Mouse (Mus musculus) v-Abl transformed pro-B cells (cell line): ENCODE data around the gene Atp13a3.

Experiments used
- in situ Hi-C, 2 experiments: fragments of 400-800 bp; cut with MboI; formaldehyde crosslinking; loops; one replicate each; pipeline ENCODE4 v1.15.1; 2025; ENCODE audit not compliant: unreplicated experiment in 2 of 2

Atp13a3 gene

DNA sequence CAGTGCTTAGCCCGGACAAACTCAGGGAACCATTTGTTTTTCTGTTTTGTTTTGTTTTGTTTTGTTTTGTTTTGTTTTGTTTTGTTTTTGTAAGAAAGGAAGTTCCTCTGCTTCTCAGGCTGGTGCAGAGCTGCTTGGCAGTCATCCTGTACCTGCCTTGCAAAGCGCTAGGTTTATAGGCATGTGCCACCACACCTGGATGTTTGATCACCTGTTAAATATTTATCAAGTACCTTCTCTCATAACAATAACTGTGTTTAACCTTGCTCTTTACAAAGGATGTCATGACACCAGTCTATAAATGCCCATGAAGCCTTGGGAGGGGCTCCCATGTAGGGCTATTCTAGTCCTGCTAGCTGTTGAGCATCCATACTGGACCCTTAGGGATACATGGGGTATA, 10.9 kb upstream of the Atp13a3 start:
- in situ Hi-C loops = no loop called here

DNA sequence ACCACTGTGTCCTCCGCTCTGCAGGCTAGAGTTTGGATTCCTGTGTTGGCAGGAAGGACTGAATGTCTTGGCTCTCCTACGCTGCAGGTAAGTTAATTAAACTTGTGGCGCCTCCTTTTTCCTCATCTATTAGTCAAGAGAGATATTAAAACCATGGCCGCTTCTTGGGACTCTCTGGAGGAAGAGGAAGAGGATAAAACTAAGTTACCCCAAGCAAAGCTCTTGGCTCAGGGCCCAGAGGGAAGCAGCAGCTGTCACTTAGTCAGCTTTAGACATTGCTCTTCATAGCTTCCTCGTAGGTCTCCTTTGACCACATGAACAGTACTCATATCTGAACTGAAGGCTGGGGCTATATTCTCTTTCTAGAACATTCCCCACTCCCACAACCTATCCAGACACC, 10.5 kb upstream of the Atp13a3 start:
- in situ Hi-C loops = no loop called here

DNA sequence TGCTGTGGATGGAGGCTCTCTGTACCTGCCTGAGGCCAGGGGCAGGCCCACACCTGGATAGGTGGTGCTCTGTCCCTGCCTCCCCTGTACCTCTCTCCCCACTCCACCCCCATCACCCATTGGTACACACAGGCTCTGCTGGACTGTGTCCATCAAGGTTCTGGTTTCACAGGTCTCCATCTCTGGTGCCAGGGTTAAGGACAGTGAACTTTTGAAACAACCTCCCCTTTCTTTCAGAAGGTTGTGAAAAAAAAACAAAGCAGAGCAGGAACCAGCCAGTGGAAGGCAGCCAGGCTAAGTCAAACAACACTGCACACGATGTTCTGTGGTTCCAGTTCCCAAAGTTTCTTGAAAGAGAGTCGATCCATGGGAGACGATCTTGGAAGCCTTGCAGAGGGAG, 6.9 kb upstream of the Atp13a3 start:
- in situ Hi-C loops = no loop called here

DNA sequence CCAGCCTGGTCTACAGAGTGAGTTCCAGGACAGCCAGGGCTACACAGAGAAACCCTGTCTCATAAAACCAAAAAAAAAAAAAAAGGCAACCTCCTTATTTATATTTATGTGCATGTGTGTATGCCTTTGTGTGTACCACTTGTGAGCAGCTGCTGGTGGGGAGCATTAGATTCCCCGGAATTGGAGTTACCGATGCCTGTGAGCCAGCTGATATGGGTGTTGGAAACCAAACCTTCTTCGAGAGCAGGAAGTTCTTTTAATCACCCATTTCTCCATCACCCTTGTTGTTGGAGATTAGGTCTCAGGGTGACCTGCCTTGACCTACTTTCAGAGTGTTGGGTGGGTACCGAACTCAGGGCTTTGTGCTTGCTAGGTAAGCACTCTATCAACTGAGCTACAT, 5.1 kb upstream of the Atp13a3 start:
- in situ Hi-C loops = no loop called here

DNA sequence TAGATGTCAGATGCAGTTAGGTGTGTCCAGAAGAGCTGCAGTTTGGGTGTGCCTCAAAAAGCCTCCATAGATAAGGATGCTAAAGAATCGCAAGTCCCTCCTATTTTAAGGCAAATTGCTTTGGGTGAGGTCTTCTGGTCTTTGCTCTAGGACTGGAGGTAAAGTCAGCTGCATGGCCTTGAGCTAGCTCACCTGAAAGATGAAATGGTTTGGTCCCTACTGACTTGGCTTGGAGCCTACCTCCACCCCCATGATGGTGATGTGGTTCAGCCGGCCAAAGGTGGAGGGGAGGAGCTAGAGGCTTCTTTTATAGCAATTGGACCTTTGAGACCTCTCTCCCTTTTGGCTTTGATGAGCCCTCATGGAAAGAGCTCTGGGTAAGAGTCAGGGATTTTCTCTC, 1.7 kb upstream of the Atp13a3 start:
- in situ Hi-C loops = no loop called here

DNA sequence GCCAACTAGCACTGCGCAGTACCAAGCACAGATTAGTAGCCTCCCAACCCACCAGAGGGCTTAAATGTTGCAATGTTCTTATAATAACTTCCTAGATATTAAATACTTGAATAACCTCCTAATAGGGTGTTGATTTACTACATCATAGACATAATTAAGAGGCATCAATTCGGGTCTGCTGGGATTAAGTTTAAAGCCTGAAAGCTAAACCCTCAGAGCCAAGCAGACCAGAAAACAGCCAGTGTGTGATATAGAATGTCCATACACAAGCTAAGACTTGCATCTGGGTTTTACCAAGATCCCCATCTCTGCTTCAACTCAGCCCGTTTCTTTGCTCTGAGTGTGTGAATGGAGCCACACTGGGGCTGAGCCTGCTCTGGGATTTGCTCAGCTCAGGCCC, 2.2 kb downstream of the Atp13a3 start:
- in situ Hi-C loops = no loop called here

DNA sequence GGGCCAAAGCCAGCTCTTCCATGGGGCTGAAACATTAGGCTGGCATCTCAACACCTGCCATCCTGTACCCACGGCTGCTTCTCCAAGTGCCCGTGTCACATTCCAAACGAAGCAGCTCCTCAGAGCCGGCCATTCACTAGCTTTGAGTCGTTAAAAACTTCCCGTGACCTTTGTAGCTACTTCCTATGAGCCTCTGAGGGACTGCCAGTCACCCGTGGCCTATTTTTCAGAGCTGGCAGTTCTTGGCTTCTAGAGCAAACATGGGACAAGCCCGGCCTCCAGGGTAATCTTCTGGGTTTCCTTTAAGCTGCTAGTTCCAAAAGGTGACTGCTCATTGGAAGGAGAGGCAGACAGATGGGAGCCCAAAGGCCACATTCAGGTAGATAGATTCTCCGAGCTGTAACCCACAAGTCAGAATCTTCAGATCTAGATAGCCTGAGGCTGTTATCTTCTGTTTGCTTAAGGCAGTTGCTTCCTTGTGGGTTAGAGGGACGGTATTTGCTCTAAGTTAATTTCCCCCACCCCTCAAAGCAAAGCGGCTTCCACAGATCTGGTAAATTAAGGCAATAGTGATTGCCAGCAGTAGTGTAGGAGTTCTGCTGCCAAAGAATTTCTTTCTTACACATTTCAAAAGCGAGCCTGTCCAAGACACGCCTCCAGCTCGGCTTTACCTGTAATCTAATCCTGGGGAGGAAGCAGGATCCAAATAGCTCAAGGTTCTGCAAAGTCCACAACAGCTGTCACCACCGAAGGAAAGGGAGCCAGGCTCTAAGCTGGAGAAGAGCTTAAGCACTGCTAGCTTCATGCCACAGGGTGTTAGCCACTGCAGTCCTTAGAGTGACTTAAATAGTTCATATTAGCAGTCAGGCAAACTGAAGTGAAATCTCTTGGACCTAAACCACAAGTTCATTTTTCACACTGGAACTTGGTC, 8.4 kb downstream of the Atp13a3 start:
- in situ Hi-C loops = no loop called here

DNA sequence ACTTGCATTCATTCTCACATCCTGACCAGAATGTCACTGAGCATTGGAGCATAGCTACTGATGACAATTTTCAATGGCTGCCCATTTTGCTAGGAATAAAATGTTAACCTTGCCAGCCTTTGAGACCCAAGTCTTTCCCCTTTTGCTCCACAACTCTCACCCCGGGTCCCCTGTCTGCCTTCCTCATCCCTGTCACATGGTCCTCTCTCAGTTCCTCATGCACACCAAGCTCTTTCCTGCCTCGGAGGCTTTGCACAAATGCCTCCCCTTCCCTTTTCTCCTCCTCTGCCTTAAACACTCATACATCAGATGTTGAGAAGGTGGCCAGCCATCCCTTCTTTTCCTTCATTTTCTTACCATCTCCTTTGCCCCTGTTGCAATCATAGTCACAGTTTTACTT, 10.6 kb downstream of the Atp13a3 start:
- in situ Hi-C loops = no loop called here

DNA sequence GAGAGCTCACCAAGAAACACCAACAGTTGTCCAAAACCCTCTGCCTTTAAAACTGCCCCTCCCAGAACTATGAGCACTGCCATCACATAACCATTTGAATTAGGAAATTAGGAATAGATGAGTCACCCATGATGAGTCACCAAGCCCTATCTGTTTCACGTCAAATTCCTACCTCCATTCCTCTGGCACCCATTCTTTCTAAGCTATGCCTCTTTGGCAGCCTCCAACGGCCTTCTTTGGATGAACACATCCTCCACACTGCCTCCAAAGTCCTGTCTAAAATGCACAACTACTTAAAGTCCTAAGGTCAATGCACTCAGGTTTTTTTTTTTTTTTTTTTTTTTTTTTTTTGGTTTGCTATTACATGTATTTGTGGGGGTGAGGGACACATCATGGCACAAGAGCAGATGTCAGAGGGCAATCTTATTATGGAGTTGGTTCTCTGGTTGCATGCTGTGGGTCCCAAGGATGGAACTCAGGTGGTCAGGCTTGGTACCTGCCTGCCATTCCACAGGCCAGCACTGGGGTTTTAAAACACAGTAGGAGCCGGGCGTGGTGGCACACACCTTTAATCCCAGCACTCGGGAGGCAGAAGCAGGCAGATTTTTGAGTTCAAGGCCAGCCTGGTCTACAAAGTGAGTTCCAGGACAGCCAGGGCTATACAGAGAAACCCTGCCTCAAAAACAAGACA, 15.0 kb downstream of the Atp13a3 start:
- in situ Hi-C loops = loop anchor here (5.0 kb wide), 2 partner anchors 52 to 57 kb away; no protein-coding TSS in a partner anchor

DNA sequence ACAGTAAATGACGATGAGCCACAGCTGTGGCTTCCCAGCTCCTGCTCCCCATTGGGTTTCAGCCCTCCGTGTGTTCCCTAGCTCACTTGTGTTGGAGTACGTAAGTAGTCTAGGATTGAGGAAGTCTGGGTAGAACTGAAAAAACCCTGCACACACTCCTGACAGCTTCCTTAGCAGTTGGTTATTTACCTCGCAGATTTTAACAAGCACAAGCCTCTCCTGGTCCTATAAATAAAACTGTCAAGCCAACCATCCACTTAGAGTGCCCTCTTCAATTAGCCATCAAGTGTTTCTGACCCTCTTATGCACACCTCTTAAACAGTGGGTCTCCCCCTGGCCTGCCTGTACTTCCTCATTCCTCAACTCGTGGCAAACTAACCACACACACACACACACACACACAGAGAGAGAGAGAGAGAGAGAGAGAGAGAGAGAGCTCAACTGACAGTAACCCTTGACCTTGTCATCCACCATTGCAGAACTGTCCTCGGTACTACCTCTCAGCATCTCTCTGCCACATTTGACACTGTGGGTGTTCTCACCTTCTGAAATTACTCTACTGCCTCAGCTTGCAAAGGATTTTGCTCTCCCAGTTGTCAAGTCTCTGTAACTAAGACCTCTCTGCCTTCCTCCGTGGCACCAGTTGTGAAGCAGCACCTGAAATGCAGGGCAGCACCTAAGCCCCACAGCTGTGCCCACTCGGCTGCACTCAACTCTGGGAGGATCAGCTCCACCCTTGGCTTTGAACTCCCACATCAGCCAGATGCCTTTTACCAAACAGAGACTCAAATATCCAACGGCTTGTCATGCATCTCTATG, 15.7 kb downstream of the Atp13a3 start:
- in situ Hi-C loops = loop anchor here (5.0 kb wide), 2 partner anchors 52 to 57 kb away; no protein-coding TSS in a partner anchor

DNA sequence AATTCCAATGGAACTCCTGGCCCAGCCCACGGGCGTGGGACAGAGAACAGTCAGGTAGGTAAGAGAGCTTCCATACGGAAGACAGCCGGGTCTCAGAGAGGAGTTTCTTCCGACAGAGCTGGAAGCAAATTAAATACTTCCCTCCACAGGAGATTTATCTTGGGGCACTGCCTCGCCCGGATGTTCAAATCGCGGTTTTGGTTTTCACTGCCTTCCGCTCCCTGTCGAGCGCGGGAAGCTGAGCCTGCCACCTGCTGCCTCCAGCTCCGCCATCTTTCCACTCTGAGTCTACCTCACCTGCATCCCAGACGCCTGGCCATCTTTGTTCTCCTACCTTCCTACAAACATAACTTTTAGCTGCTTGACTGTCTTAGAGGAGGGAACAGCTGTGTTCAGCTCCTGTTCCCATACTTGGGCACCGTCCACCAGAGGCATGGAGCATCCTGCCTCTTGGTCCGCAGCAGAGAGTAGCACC, 16.5 kb downstream of the Atp13a3 start:
- in situ Hi-C loops = no loop called here

DNA sequence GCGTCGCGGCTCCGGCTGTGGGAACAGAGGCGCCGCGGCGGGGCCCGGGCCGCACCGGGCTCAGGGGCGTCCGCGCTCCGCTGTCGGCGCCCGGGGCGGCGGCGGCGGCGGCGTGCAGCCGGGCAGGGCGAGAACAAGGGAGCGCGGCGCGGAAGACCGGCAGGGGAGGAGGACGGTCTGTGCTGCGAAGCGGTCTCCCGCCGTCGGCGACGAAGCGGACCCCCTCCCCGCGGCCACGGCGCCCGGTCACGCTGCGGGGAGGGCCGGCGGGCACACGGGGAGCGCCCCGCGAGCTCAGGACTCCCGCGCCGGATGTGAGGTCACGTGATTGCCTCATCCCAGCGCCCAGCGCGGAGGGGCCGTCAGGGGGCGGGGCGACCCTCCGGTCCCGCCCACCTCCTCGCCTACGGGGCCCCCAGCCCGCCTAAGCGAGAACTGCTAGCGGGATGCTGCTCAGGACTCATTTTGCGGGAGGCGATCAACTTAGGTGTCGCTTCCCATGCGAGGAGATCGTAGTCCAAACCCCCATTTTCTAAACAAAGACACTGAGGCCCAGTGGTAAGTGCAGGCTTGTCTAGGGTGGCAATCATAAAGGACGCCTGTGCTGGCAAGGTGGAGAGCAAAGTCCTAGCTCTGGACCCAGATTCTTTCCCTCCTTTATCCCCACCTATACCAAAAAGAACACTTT, 17.1 kb downstream of the Atp13a3 start:
- in situ Hi-C loops = no loop called here

DNA sequence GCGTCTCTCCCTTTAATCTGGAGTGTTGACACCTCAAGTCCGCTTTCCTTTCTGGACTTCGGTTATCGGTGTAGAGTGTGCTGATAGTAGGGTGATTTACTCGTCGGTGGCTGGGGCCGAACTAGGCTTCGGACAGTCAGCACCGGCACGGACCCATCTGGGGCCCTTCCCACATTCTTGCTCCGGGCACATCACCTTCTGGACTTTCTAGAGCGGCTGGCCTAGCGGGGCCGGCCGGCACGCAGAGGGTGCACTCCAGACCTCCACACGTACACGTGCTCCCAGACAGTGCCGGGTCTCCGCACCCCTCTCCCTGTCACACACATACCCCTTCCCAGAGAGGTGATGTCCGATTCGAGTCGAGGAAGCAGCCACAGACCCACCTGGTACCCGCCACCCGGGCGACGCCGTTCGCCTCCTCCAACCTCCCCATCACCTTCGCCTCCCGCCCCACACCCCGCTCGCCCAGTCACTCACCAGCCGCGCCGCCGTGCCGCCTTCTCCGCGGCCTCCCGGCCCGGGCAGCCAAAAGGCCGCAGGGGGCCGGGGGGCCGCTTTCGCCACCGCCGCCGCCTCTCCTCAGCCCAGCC, 17.8 kb downstream of the Atp13a3 start:
- in situ Hi-C loops = no loop called here

DNA sequence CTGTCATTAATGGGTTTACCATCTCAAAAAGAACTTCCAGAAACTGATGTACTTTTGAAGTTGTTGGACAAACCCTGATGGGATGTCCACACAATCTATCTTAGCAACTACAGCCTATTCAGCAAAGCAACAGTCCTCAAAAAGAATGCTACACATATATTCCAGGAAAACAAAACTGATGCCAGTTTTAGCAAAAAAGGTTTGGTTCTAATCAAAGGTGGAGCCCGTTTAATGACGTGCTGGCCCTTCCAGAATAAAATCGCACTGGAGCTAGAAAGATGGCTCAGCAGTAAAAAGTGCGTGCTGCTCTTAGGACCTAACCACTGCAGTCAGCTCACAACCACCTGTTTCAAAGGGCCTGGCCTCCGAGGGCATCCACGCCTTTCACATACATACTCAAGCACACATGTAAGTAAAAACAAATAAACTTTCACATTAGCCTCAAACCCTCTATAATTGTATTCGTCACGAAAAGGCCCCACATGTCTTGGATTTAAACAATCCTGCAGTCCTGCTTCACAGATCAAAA, 18.8 kb downstream of the Atp13a3 start:
- in situ Hi-C loops = no loop called here

DNA sequence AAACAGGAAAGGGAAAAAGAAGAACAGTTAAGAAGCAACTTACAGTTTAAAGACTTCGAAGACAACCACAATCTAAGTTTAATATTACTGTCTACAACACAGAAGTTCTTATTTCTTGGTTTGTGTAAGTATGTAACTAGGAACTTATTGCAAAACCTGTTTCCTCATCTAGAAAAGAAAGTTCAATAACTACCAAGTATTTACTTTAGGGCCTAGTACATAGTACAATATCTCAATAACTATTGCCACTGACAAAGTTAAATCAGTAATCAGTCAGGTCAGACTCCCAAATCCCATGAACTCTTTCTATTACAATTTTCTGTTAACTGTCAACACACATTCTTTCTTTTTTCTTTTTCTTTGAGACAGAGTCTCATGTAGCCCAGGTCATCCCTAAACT, 20.2 kb downstream of the Atp13a3 start:
- in situ Hi-C loops = no loop called here

DNA sequence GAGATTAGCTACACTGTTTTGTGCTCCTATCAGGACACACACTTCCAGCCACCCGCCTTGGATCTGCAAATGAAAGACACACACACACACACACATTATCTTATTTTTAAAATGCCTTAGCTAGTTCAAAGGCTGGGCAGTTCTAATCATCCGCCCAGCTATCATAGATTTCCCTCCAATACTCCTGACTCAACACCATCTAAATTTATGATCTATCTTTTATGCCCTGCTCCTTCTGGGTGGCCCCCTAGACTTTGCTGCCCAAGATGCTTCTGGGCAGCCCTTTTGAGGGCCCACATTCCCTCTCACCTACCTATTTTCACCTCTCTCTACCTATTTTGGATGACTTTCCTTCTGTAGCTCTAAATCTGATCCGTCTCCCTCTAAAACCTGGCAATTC, 29.5 kb downstream of the Atp13a3 start:
- in situ Hi-C loops = loop anchor here (5.0 to 10.0 kb wide), 2 partner anchors 126 to 699 kb away; no protein-coding TSS in a partner anchor

DNA sequence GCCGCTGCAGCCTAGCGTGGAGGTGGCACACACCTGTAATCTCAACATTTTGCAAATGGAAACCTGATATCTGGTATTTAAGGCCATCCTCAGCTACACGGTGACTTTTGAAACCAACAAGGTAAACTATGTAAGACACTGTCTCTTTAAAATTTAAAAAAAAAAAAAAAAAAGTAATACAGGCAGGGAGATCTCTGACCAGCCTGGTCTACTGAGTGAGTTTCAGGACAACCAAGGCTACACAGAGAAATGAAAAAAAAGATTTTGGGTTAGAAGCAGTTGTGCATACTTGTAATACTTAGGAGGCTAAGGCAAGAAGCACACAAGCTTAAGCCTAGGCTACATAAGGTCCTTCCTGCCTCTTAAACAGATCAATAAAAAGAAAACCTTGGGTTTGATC, 30.8 kb downstream of the Atp13a3 start:
- in situ Hi-C loops = loop anchor here (5.0 to 25.0 kb wide), 3 partner anchors 127 to 700 kb away; no protein-coding TSS in a partner anchor

DNA sequence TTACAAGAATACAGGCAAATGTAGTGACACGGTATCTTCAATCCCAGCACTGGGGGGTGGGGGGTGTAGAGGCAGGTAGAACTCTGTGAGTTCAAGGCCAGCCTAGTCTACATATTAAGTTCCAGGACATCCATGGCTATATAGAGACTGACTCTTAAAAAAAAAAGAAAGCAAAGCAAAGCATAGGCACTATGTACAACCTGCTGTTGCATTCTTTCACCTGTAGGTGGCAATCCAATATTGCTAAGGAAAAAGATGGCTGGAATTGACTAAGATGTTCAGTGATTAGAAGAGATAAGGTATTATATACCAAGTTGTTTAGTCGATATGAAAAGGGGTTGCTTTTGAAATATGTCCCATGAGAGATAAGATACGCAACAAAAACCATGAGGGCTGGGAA, 31.5 kb downstream of the Atp13a3 start:
- in situ Hi-C loops = loop anchor here (10.0 to 25.0 kb wide), 2 partner anchors 688 to 701 kb away; no protein-coding TSS in a partner anchor

DNA sequence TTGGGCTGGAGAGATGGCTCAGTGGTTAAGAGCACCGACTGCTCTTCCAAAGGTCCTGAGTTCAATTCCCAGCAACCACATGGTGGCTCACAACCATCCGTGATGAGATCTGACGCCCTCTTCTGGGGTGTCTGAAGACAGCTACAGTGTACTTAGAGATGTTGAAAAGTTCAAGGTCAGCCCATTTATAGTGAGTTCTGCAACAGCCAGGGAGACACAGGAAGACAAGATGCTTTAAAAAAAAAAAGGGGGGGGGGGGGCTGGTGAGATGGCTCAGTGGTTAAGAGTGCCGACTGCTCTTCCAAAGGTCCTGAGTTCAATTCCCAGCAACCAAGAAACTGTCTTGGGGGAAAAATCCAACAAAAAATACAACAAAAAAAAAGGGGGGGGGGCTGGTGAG, 32.5 kb downstream of the Atp13a3 start:
- in situ Hi-C loops = loop anchor here (10.0 to 25.0 kb wide), 2 partner anchors 689 to 702 kb away; no protein-coding TSS in a partner anchor
